Mouse (Mus musculus) lung, adult 2 months (tissue): ENCODE results near the gene App.

Experiments used
- CTCF ChIP-seq: fragments of 200-500 bp; IDR thresholded peaks from 2 replicates; pipeline ENCODE4 v1.5.1; 2011; ENCODE audit warnings: mild to moderate bottlenecking, low read length, control low read depth; ENCODE audit not compliant: insufficient read depth
- POLR2A ChIP-seq: fragments of 200-500 bp; IDR thresholded peaks from 2 replicates; pipeline ENCODE4 v1.6.1; 2011; ENCODE audit warnings: low read depth, mild to moderate bottlenecking, control low read depth, low read length, borderline replicate concordance; ENCODE audit errors: extremely low read depth

GRCm38 (mm10) chr16:84997551-84997950 is 176.0 kb downstream of the App start:
- TF ChIP-seq CTCF (no peak), POLR2A (no peak)
